Mouse (Mus musculus) liver, adult 2 months (tissue): ENCODE measurements around the gene Pcyox1. TPM values are rescaled to one million over a fixed set of nuclear protein-coding genes. Genes with fewer than 3 reads are reported as not detected.

ENCODE experiments used
- DNase-seq: peaks from one replicate; pipeline ENCODE4 v3.0.0-alpha.2; 2011; ENCODE audit warnings: low read depth, low spot score; ENCODE audit errors: extremely low read depth
- H3K27ac ChIP-seq: fragments of 200-500 bp; replicated peaks from 2 replicates; pipeline ENCODE4 v1.5.1; 2012; ENCODE audit warnings: low read depth, mild to moderate bottlenecking, control low read depth, inconsistent platforms, low read length; ENCODE audit not compliant: insufficient read depth
- H3K27me3 ChIP-seq: fragments of 200-500 bp; 2 replicates; pipeline ENCODE4 v1.6.1; 2012; ENCODE audit warnings: mild to moderate bottlenecking, moderate library complexity, low read length, inconsistent platforms; ENCODE audit not compliant: control insufficient read depth, insufficient read depth
- H3K36me3 ChIP-seq: fragments of 200-500 bp; 2 replicates; pipeline ENCODE4 v1.6.1; 2012; ENCODE audit warnings: low read length, inconsistent platforms; ENCODE audit not compliant: control insufficient read depth, insufficient read depth
- H3K4me1 ChIP-seq: fragments of 200-500 bp; 2 replicates; pipeline ENCODE4 v1.6.1; 2011; ENCODE audit warnings: low read length; ENCODE audit not compliant: control insufficient read depth, insufficient read depth
- H3K4me3 ChIP-seq: fragments of 200-500 bp; 2 replicates; pipeline ENCODE4 v1.5.1; 2011; ENCODE audit warnings: low read depth, mild to moderate bottlenecking, control low read depth, low read length, moderate library complexity; ENCODE audit not compliant: insufficient read depth
- H3K79me2 ChIP-seq: fragments of 200-500 bp; 2 replicates; pipeline ENCODE4 v1.6.1; 2012; ENCODE audit warnings: inconsistent platforms, mild to moderate bottlenecking, low read length, moderate library complexity; ENCODE audit not compliant: control insufficient read depth, insufficient read depth
- H3K9ac ChIP-seq: fragments of 200-500 bp; 2 replicates; pipeline ENCODE4 v1.6.1; 2012; ENCODE audit warnings: low read depth, mild to moderate bottlenecking, control low read depth, inconsistent platforms, low read length
- CTCF ChIP-seq: fragments of 200-500 bp; IDR thresholded peaks from 2 replicates; pipeline ENCODE4 v1.5.1; 2011; ENCODE audit warnings: low read depth, low read length, control low read depth
- POLR2A ChIP-seq: fragments of 200-500 bp; IDR thresholded peaks from 2 replicates; pipeline ENCODE4 v1.6.1; 2011; ENCODE audit warnings: low read length, control low read depth; ENCODE audit not compliant: insufficient read depth; ENCODE audit errors: extremely low read depth
- WGBS: fragments of 180-500 bp; shearing (Covaris S2); methylation state at CpG from one replicate; pipeline ENCODE4 v1.1.7; 2018; 5-methylcytosine and 5-hydroxymethylcytosine counted together
- polyA plus RNA-seq: library from polyadenylated mRNA; depleted of rRNA; stranded (reverse); fragments of >200 nt; gene quantifications from 2 replicates; pipeline ENCODE4 v1.2.3, GENCODE M21; 2012
- total RNA-seq: library from RNA; depleted of rRNA; stranded (reverse); fragments of >200 nt; gene quantifications from 2 replicates; pipeline ENCODE4 v1.2.3, GENCODE M21; 2014

Pcyox1 gene
- total and polyA plus RNA-seq, 2 experiments, result 60.4 to 102 TPM

GRCm38 (mm10) chr6:86391326-86391725 lies 5.6 kb downstream of the Pcyox1 start:
- 95% methylated on average over 5 of the region's 5 CpGs for WGBS
- no peaks in the 10 kb centered on the region for H3K27me3 ChIP-seq
- no peak overlapping the region for H3K4me3 ChIP-seq
- peaks cover 12% of the 10 kb centered on the region for H3K4me1 ChIP-seq
- H3K36me3 ChIP-seq, result peaks cover 38% of the 10 kb centered on the region
- no peak overlapping the region for H3K9ac ChIP-seq
- peaks cover 13% of the 10 kb centered on the region; the same call in 1 of the 2 replicates for H3K79me2 ChIP-seq
- H3K27ac ChIP-seq, result no peak overlapping the region
- no peak for DNase-seq
- TF ChIP-seq POLR2A, result no peak
- no peak for TF ChIP-seq CTCF

GRCm38 (mm10) chr6:86388461-86388860 lies 8.5 kb downstream of the Pcyox1 start:
- TF ChIP-seq POLR2A (no peak), CTCF (no peak)
- no peak for DNase-seq
- Histone ChIP-seq H3K27ac (peak overlapping the region; percentile 25; the same call in 1 of the 2 replicates), H3K4me3 (no peak overlapping the region), H3K79me2 (peaks cover 5% of the 10 kb centered on the region; the same call in 1 of the 2 replicates), H3K9ac (no peak overlapping the region), H3K4me1 (peaks cover 19% of the 10 kb centered on the region; the same call in 1 of the 2 replicates), H3K27me3 (no peaks in the 10 kb centered on the region), H3K36me3 (peaks cover 38% of the 10 kb centered on the region)
- 63% methylated on average over 18 of the region's 18 CpGs for WGBS

- Histone ChIP-seq H3K4me1 (peaks cover 19% of the 10 kb centered on the region; the same call in 1 of the 2 replicates), H3K27ac (peak overlapping the region; percentile 26; the same call in 1 of the 2 replicates), H3K9ac (no peak overlapping the region), H3K36me3 (peaks cover 38% of the 10 kb centered on the region), H3K27me3 (no peaks in the 10 kb centered on the region), H3K79me2 (peaks cover 4% of the 10 kb centered on the region; the same call in 1 of the 2 replicates), H3K4me3 (no peak overlapping the region)
- WGBS, result 52% methylated on average over 12 of the region's 12 CpGs
- DNase-seq, result peak; percentile 67
- TF ChIP-seq CTCF, result no peak
- TF ChIP-seq POLR2A, result no peak
These were observed 9.6 kb downstream of the Pcyox1 start for GRCm38 (mm10) chr6:86387313-86387712.

GRCm38 (mm10) chr6:86385362-86386104 lies 11.4 kb downstream of the Pcyox1 start:
- Histone ChIP-seq H3K4me1 (peaks cover 19% of the 10 kb centered on the region; the same call in 1 of the 2 replicates), H3K36me3 (peaks cover 20% of the 10 kb centered on the region), H3K79me2 (peaks cover 4% of the 10 kb centered on the region; the same call in 1 of the 2 replicates), H3K27me3 (no peaks in the 10 kb centered on the region), H3K4me3 (no peak overlapping the region), H3K9ac (0 out of 2 replicates have a peak overlapping the region, but pooled peaks have one; percentile 33), H3K27ac (peak overlapping the region; percentile 90)
- TF ChIP-seq POLR2A, result no peak
- TF ChIP-seq CTCF, result no peak
- peak; percentile 88 for DNase-seq
- 35% methylated on average over 5 of the region's 5 CpGs for WGBS

GRCm38 (mm10) chr6:86384692-86385091 lies 12.3 kb downstream of the Pcyox1 start:
- peak overlapping the region; percentile 90 for H3K27ac ChIP-seq

GRCm38 (mm10) chr6:86383370-86383769 lies 13.6 kb downstream of the Pcyox1 start:
- DNase-seq, result no peak

More at GRCm38 (mm10) chr6:86384692-86385091, 12.3 kb downstream of the Pcyox1 start:
- H3K27me3 ChIP-seq, result no peaks in the 10 kb centered on the region
- peaks cover 19% of the 10 kb centered on the region; the same call in 1 of the 2 replicates for H3K4me1 ChIP-seq
- TF ChIP-seq CTCF, result no peak
- no peak overlapping the region for H3K4me3 ChIP-seq
- peaks cover 14% of the 10 kb centered on the region for H3K36me3 ChIP-seq
- 4% methylated on average over 4 of the region's 4 CpGs for WGBS
- H3K79me2 ChIP-seq, result no peaks in the 10 kb centered on the region; the same call in 1 of the 2 replicates
- no peak overlapping the region for H3K9ac ChIP-seq
- peak; percentile 72 for DNase-seq

More at GRCm38 (mm10) chr6:86383370-86383769, 13.6 kb downstream of the Pcyox1 start:
- Histone ChIP-seq H3K36me3 (peaks cover 9% of the 10 kb centered on the region), H3K27me3 (no peaks in the 10 kb centered on the region), H3K79me2 (no peaks in the 10 kb centered on the region), H3K4me3 (no peak overlapping the region), H3K9ac (no peak overlapping the region), H3K27ac (no peak overlapping the region), H3K4me1 (peaks cover 18% of the 10 kb centered on the region; the same call in 1 of the 2 replicates)
- TF ChIP-seq POLR2A (no peak), CTCF (no peak)
- 32% methylated on average over 15 of the region's 16 CpGs for WGBS
